Mouse (Mus musculus) cortical plate, adult 2 months (tissue): ENCODE data around the gene Urah.

Experiments
- CTCF ChIP-seq: fragments of 200-500 bp; IDR thresholded peaks from 2 replicates; pipeline ENCODE4 v1.5.1; 2011; ENCODE audit warnings: mild to moderate bottlenecking, control low read depth, low read length; ENCODE audit not compliant: insufficient read depth; ENCODE audit errors: extremely low read depth
- POLR2A ChIP-seq: fragments of 200-500 bp; IDR thresholded peaks from 2 replicates; pipeline ENCODE4 v1.6.1; 2011; ENCODE audit warnings: mild to moderate bottlenecking, low read length, control low read depth; ENCODE audit not compliant: insufficient read depth; ENCODE audit errors: extremely low read depth

DNA sequence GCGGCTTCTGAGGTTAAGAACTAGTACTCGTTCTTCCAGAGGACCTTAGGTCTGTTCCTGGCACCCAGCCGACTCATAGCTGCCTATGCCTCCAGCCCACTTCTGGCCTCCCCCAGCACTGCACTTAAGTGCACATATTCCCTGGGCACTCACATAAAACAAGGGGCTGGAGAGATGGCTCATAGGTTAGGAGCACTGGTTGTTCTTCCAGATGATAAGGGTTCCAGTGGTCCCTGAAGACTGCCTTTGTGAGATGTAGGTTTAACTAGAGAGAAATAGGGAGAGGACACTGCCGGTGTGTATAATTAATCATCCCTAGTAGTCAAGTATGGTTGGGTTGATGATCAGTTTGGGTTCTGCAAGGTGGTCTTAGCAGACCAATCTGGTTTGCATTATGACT is 12.1 kb upstream of the Urah start:
- TF ChIP-seq POLR2A (no peak), CTCF (no peak)
